ENCODE assay signal across 20 mouse cellular contexts in the genomic region with DNA sequence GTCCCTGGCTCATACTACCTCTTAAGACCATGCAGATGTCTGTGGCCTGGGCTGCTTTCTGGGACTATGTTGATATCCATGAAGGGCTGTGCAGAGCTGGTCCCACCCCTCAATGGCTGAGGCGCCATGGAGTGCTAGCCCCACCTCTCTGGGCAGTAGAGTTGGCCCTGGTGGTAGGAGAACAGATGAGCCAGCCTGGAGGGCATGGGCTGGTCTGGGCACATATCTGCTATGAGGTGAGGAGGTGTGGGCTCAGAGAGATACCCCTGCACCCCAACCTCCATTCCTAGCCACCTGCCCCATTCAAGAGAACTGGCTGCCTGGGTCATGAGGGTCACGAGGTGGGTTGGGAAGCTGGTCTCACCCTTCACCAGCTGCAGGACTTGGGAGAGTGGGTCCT.
"Had no signal": no experiment of that assay in that cellular context is flagged by ENCODE, and none has a peak within 500 bp of the region (broad histone marks: within the 10 kb centered on the region; RNA-seq: fewer than 3 reads in every experiment).

No protein-coding gene starts in this region.

- H3K36me3 ChIP-seq: limb, embryonic 13.5 days; liver, embryonic 12.5 days; liver, embryonic 15.5 days; lung, embryonic 15.5 days; midbrain, embryonic 10.5 days had no signal

- H3K9me3 ChIP-seq: limb, embryonic 13.5 days; liver, embryonic 12.5 days; liver, embryonic 15.5 days; lung, embryonic 15.5 days; megakaryocyte, embryonic 14.5 days; midbrain, embryonic 10.5 days had no signal

- H3K4me1 ChIP-seq: liver, embryonic 12.5 days; liver, embryonic 15.5 days; lung, embryonic 15.5 days; megakaryocyte, embryonic 14.5 days; midbrain, embryonic 10.5 days had no signal

- DNase-seq: kidney, adult 18-20 months; kidney, adult 9 months; kidney, postnatal 36 days; layer of hippocampus, postnatal 36 days; liver; lung, adult 18-20 months; lung, postnatal 10 days; lung, postnatal 36 days; thymus, adult 18-20 months; thymus, postnatal 36 days had no signal

- H3K27me3 ChIP-seq: limb, embryonic 13.5 days; liver, embryonic 12.5 days; liver, embryonic 15.5 days; lung, embryonic 15.5 days had no signal

- H3K27ac ChIP-seq: kidney, postnatal 0 days; left cerebral cortex, adult 2 months; limb, embryonic 13.5 days; liver, embryonic 12.5 days; liver, embryonic 15.5 days; lung, embryonic 15.5 days; midbrain, embryonic 10.5 days had no signal

- H3K9ac ChIP-seq: limb, embryonic 13.5 days; liver, embryonic 12.5 days; liver, embryonic 15.5 days; lung, embryonic 15.5 days had no signal

- H3K4me3 ChIP-seq: left cerebral cortex, adult 2 months; limb, embryonic 13.5 days; liver, embryonic 12.5 days; liver, embryonic 15.5 days; lung, embryonic 15.5 days; megakaryocyte, embryonic 14.5 days; midbrain, embryonic 10.5 days had no signal

- H3K4me2 ChIP-seq: limb, embryonic 13.5 days; liver, embryonic 12.5 days; liver, embryonic 15.5 days; lung, embryonic 15.5 days had no signal

- ATAC-seq: intestine, embryonic 16.5 days; liver, embryonic 12.5 days; midbrain, embryonic 16.5 days had no signal
